Mouse (Mus musculus) lung, adult 2 months (tissue): ENCODE results near the gene Slc25a21.

Source experiments
- CTCF ChIP-seq: fragments of 200-500 bp; IDR thresholded peaks from 2 replicates; pipeline ENCODE4 v1.5.1; 2011; ENCODE audit warnings: mild to moderate bottlenecking, low read length, control low read depth; ENCODE audit not compliant: insufficient read depth
- POLR2A ChIP-seq: fragments of 200-500 bp; IDR thresholded peaks from 2 replicates; pipeline ENCODE4 v1.6.1; 2011; ENCODE audit warnings: low read depth, mild to moderate bottlenecking, control low read depth, low read length, borderline replicate concordance; ENCODE audit errors: extremely low read depth

GRCm38 (mm10) chr12:56897221-56897937, 299.9 kb downstream of the Slc25a21 start:
- TF ChIP-seq POLR2A (no peak), CTCF (no peak)
